Mouse (Mus musculus): ENCODE measurements around the gene Zfhx2. TPM values are rescaled to one million over a fixed set of nuclear protein-coding genes. Genes with fewer than 3 reads are reported as not detected.

The Zfhx2 gene
- polyA plus RNA-seq, 1 experiment from 2014 or later = 6.0 TPM

DNA sequence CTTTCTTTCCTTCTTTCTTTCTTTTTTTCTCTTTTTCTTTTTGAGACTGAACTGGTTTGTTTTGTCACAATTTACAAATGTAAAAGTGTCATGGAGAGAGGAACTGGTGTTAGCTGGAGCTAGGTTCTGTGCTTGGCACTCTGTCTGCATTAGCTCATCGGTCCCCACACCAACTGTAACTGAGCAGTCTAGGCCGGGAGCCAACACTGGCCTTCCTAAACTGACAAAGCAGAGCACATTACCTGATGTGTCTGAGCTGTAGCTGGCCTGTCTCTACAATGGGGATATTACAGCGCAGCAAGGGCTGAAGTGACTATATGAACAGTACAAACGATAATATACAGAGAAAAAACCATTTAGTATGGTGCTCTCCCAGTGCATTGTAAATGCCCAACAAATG lies 26.7 kb upstream of the Zfhx2 start:
- peaks cover 5% of the 10 kb centered on the region for H3K27me3 ChIP-seq (ENCODE audit: control insufficient read depth, insufficient read depth, low read length)
- no peak overlapping the region for H3K4me3 ChIP-seq (ENCODE audit: low read depth, low read length)
- peaks cover 15% of the 10 kb centered on the region; the same call in 1 of the 2 replicates for H3K4me1 ChIP-seq (ENCODE audit: control insufficient read depth, insufficient read depth, low read length)
- ATAC-seq (ENCODE audit: insufficient number of reproducible peaks, insufficient read depth, low FRiP score, low read depth) = no peak
- 84% methylated on average over 4 of the region's 4 CpGs for WGBS
- H3K9ac ChIP-seq (replicated peaks; ENCODE audit: low read depth, low read length) = no peak overlapping the region
- no peaks in the 10 kb centered on the region for H3K36me3 ChIP-seq (ENCODE audit: control insufficient read depth, insufficient read depth, low read length)
- no peak overlapping the region for H3K4me2 ChIP-seq (replicated peaks; ENCODE audit: low read depth, low read length)
- H3K9me3 ChIP-seq (ENCODE audit: control insufficient read depth, low read depth, low read length) = no peaks in the 10 kb centered on the region
- H3K27ac ChIP-seq (ENCODE audit: low read length) = no peak overlapping the region

DNA sequence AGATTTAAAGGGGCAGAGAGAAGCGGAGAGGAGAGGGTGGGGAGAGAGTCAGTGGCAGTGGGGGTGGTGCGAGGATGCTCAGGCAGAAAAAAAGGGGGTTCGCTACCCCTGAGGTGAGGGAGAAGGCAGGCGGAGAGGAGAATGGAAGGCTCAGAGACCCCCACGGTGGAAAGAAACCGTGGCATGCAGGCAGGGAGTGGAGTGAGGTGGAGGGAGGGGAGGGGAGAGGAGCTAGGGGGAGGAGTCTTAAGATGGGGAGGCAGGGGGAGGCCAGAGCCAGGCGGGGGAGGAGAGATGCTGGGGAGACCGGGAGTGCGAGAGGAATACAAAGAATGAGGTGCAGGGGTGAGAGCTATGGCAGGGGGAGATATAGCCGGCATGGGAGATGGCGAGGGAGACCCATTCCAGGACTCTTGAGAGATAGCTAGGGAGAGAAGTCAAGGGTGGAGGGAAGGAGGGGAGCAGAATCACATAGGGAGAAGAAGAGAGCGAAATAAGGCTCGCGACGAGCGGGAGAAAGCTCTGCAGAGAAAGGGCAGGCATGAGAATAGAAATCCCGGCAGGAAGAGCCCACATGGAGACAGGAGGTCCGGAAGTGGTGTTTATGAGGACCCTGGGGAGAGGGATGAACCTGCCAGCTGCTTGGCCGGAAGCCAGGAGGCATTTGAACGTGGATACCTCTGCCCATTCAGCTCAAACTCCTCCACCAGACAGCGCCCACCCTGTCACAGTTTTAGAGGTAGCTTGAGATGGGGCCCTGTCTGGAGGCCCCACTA lies 24.5 kb upstream of the Zfhx2 start, which contains the start of gene Jph4:
Jph4 (minus strand) TSS at position 511 of the 776 bp plus-strand sequence.
- no peaks in the 10 kb centered on the region for H3K9me3 ChIP-seq (ENCODE audit: control insufficient read depth, low read depth, low read length)
- peak within 1 kb of the TSS; percentile 99 for H3K4me2 ChIP-seq (replicated peaks; ENCODE audit: low read depth, low read length)
- H3K27ac ChIP-seq (ENCODE audit: low read length) = no peak within 1 kb of the TSS; the same call in 1 of the 2 replicates
- no peak within 1 kb of the TSS; the same call in 1 of the 2 replicates for H3K9ac ChIP-seq (replicated peaks; ENCODE audit: low read depth, low read length)
- peaks cover 15% of the 10 kb centered on the region; the same call in 1 of the 2 replicates for H3K4me1 ChIP-seq (ENCODE audit: control insufficient read depth, insufficient read depth, low read length)
- peaks cover 15% of the 10 kb centered on the region for H3K27me3 ChIP-seq (ENCODE audit: control insufficient read depth, insufficient read depth, low read length)
- ATAC-seq (ENCODE audit: insufficient number of reproducible peaks, insufficient read depth, low FRiP score, low read depth) = no peak
- H3K4me3 ChIP-seq (ENCODE audit: low read depth, low read length) = peak within 1 kb of the TSS; percentile 65; the same call in 1 of the 2 replicates
- 3% methylated on average over 21 of the region's 21 CpGs for WGBS
- no peaks in the 10 kb centered on the region for H3K36me3 ChIP-seq (ENCODE audit: control insufficient read depth, insufficient read depth, low read length)

DNA sequence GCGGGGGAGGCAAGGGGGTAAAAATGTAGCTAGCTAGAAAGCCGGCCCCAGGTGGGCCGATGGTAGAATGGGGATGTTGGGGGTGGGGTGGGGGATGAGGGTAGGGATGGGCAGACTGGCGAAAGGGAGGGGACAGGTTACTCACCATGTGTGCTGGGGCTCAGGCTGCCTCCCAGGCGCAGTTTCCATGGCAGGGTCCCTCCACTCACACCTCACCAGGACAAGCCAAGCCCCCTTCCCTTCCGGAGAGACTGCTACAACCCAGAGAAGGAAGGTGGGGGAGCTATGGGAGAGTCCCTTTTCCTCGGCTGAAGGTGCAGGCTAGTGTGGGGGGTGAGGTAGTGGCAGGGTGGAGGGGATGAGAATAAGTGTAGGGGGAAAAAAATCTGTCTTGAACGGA lies 23.7 kb upstream of the Zfhx2 start:
- H3K4me2 ChIP-seq (replicated peaks; ENCODE audit: low read depth, low read length) = peak overlapping the region; percentile 99
- no peaks in the 10 kb centered on the region for H3K9me3 ChIP-seq (ENCODE audit: control insufficient read depth, low read depth, low read length)
- H3K27me3 ChIP-seq (ENCODE audit: control insufficient read depth, insufficient read depth, low read length) = peaks cover 15% of the 10 kb centered on the region
- no peak overlapping the region; the same call in 1 of the 2 replicates for H3K9ac ChIP-seq (replicated peaks; ENCODE audit: low read depth, low read length)
- no peak overlapping the region for H3K27ac ChIP-seq (ENCODE audit: low read length)
- H3K36me3 ChIP-seq (ENCODE audit: control insufficient read depth, insufficient read depth, low read length) = no peaks in the 10 kb centered on the region
- WGBS = 0% methylated on average over 8 of the region's 8 CpGs
- H3K4me1 ChIP-seq (ENCODE audit: control insufficient read depth, insufficient read depth, low read length) = peaks cover 15% of the 10 kb centered on the region; the same call in 1 of the 2 replicates
- peak overlapping the region; percentile 65 for H3K4me3 ChIP-seq (ENCODE audit: low read depth, low read length)
- ATAC-seq (ENCODE audit: insufficient number of reproducible peaks, insufficient read depth, low FRiP score, low read depth) = no peak

DNA sequence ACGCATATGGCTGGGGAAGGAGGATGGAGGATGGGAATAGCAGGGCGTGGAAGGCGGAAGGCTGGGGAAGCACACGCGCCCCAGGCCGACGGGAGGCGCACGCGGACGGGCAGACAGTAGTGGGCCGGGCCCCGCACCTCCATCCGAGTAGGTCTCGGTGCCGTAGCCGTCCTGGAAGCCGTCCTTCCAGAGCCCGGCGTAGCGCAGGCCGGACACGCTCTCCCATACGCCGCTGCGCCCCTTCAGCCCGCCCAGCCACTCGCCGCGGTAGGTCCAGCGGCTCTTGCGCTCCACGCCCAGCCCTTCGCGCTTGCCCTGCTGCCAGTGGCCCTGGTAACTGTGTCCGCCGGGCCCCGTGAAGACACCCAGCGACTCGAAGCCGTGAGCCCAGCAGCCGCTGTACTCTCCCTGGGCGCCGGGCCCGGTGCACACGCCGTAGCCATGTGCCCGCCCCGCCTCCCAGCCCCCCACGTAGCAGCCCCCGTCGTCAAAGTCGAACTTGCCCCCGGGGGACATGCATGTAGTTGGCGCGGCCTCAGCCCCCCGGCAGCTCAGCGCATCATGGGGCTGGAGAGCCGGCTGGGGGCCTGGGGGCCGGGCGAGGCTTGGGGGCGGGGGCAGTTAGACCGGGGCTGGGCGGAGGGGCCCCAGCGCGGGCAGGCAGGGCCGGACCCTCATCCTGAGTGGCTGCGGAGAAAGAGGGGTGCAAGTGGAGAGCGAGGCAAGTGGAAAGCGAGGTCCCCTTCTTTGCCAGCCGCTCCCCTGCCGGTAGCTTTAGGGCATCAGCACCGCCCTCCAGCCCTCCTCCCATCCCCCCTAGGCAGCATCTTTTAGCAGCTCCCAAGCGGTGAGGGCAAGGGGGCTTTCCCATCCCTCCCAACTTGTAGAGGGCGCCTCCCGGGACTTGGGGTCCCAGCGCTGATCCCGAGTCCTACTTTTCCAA lies 22.9 kb upstream of the Zfhx2 start:
- no peaks in the 10 kb centered on the region for H3K9me3 ChIP-seq (ENCODE audit: control insufficient read depth, low read depth, low read length)
- ATAC-seq (ENCODE audit: insufficient number of reproducible peaks, insufficient read depth, low FRiP score, low read depth) = peak; percentile 37
- no peaks in the 10 kb centered on the region for H3K36me3 ChIP-seq (ENCODE audit: control insufficient read depth, insufficient read depth, low read length)
- under 1% methylated on average over 71 of the region's 78 CpGs for WGBS
- H3K4me3 ChIP-seq (ENCODE audit: low read depth, low read length) = peak overlapping the region; percentile 65
- peaks cover 15% of the 10 kb centered on the region; the same call in 1 of the 2 replicates for H3K4me1 ChIP-seq (ENCODE audit: control insufficient read depth, insufficient read depth, low read length)
- H3K4me2 ChIP-seq (replicated peaks; ENCODE audit: low read depth, low read length) = peak overlapping the region; percentile 99
- H3K9ac ChIP-seq (replicated peaks; ENCODE audit: low read depth, low read length) = peak overlapping the region; percentile 40
- peaks cover 15% of the 10 kb centered on the region for H3K27me3 ChIP-seq (ENCODE audit: control insufficient read depth, insufficient read depth, low read length)
- no peak overlapping the region for H3K27ac ChIP-seq (ENCODE audit: low read length)

DNA sequence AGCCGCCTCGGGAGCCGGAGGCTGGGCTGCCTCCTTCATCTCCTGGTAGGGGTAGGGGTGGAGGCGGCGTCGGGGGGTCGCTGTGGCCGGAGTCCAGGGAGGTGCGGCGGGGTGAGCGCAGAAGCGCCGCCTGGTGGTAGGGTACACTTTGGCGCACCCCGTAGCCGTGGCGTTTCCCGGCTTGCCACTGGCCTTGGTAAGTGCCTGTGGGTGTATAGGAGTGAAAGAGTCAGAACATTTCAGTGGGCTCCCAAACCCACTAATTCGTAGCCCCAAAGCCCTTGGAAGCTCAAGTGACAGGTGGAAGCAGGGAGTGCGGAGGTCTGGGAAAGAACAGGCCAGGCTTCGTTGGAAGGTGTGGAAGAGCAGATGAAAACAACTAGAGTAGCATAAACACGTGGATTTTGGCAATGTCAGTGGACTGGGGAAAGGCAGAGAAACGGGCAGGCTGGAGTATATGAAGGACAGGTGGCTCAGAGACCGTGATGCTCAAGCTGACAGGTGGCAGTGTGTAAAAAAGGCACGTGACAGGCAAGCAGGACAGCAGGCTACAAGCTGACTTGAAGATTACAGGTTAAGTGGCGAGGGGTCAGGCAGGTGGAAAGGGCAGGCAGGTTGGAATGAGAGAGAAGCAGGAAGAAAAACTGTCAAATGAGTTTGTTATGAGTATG lies 22.0 kb upstream of the Zfhx2 start:
- WGBS = 7% methylated on average over 26 of the region's 26 CpGs
- ATAC-seq (ENCODE audit: insufficient number of reproducible peaks, insufficient read depth, low FRiP score, low read depth) = no peak

DNA sequence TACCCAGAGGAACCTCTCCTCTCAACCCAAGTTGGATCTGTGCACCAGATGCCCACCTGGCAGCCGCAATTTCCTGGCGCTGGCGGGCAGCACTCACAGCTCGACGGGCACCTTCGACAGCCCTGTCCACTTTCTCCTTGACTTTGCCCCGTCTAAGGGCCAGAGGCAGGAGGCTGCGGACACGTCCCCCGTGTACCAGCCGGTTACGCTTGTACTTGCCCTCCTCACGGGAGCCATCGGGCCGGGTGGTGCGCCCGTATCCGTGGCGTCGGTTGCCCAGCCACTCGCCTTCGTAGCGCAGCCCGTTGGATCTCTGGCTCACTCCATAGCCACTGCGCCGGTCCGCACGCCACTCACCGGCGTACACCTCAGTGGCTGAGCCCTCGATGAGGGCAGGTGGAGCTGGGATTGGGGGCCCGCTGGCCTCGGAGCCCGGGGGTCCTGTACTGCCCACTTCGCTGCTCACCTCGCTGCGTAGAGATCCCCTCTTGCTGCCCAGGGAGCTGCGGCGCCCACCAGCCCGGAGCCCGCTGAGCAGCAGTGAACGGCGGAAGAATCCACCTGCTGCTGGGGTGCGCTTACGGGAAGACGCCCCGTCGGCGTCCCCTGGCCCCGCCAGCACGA lies 21.3 kb upstream of the Zfhx2 start:
- WGBS = 69% methylated on average over 50 of the region's 51 CpGs
- Histone ChIP-seq H3K27me3 (ENCODE audit: control insufficient read depth, insufficient read depth, low read length) (peaks cover 15% of the 10 kb centered on the region), H3K4me1 (ENCODE audit: control insufficient read depth, insufficient read depth, low read length) (peaks cover 24% of the 10 kb centered on the region; the same call in 1 of the 2 replicates), H3K4me2 (replicated peaks; ENCODE audit: low read depth, low read length) (peak overlapping the region; percentile 99; the same call in 1 of the 2 replicates), H3K4me3 (ENCODE audit: low read depth, low read length) (no peak overlapping the region), H3K9ac (replicated peaks; ENCODE audit: low read depth, low read length) (no peak overlapping the region), H3K27ac (ENCODE audit: low read length) (no peak overlapping the region), H3K9me3 (ENCODE audit: control insufficient read depth, low read depth, low read length) (no peaks in the 10 kb centered on the region), H3K36me3 (ENCODE audit: control insufficient read depth, insufficient read depth, low read length) (no peaks in the 10 kb centered on the region)
- ATAC-seq (ENCODE audit: insufficient number of reproducible peaks, insufficient read depth, low FRiP score, low read depth) = no peak

More for the DNA sequence above, 22.0 kb upstream of the Zfhx2 start:
- Histone ChIP-seq H3K4me2 (replicated peaks; ENCODE audit: low read depth, low read length) (peak overlapping the region; percentile 99), H3K9me3 (ENCODE audit: control insufficient read depth, low read depth, low read length) (no peaks in the 10 kb centered on the region), H3K27me3 (ENCODE audit: control insufficient read depth, insufficient read depth, low read length) (peaks cover 15% of the 10 kb centered on the region), H3K27ac (ENCODE audit: low read length) (no peak overlapping the region), H3K36me3 (ENCODE audit: control insufficient read depth, insufficient read depth, low read length) (no peaks in the 10 kb centered on the region), H3K4me3 (ENCODE audit: low read depth, low read length) (peak overlapping the region; percentile 65), H3K9ac (replicated peaks; ENCODE audit: low read depth, low read length) (no peak overlapping the region), H3K4me1 (ENCODE audit: control insufficient read depth, insufficient read depth, low read length) (peaks cover 19% of the 10 kb centered on the region; the same call in 1 of the 2 replicates)

DNA sequence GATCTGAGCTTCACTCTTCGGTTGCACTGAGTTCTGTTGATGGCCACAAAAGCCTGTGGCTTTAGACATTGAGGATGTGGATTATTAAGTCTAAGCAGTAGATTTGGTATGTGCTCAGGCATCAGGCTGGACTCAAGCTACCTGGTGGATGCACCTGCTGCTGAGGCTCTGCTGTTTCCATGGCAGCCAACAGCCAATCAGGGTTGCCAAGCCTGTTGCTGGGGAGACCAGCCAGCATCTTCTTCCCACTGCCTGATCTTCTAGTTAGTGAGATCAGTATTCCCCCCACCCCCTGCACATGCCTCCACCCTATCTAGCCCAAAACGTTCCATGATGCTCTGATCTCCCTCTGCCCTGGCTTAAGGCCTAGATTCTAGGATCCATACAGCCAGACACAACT lies 19.6 kb upstream of the Zfhx2 start:
- no peaks in the 10 kb centered on the region for H3K36me3 ChIP-seq (ENCODE audit: control insufficient read depth, insufficient read depth, low read length)
- H3K27me3 ChIP-seq (ENCODE audit: control insufficient read depth, insufficient read depth, low read length) = peaks cover 15% of the 10 kb centered on the region
- WGBS = 69% methylated on average over 2 of the region's 2 CpGs
- no peak overlapping the region for H3K4me3 ChIP-seq (ENCODE audit: low read depth, low read length)
- H3K4me2 ChIP-seq (replicated peaks; ENCODE audit: low read depth, low read length) = no peak overlapping the region
- ATAC-seq (ENCODE audit: insufficient number of reproducible peaks, insufficient read depth, low FRiP score, low read depth) = no peak
- peaks cover 21% of the 10 kb centered on the region; the same call in 1 of the 2 replicates for H3K4me1 ChIP-seq (ENCODE audit: control insufficient read depth, insufficient read depth, low read length)
- H3K9ac ChIP-seq (replicated peaks; ENCODE audit: low read depth, low read length) = no peak overlapping the region
- no peaks in the 10 kb centered on the region for H3K9me3 ChIP-seq (ENCODE audit: control insufficient read depth, low read depth, low read length)
- H3K27ac ChIP-seq (ENCODE audit: low read length) = no peak overlapping the region

Data from stomach, embryonic 14.5 days (tissue).